Mouse (Mus musculus) cerebellum, adult 2 months (tissue): Measurements from ENCODE around the gene Dydc2.

Experiments
- CTCF ChIP-seq: fragments of 200-500 bp; IDR thresholded peaks from 2 replicates; pipeline ENCODE4 v1.5.1; 2011; ENCODE audit warnings: low read depth, mild to moderate bottlenecking, control low read depth, low read length, moderate library complexity, borderline replicate concordance; ENCODE audit not compliant: insufficient read depth
- POLR2A ChIP-seq: fragments of 200-500 bp; IDR thresholded peaks from 2 replicates; pipeline ENCODE4 v1.6.1; 2011; ENCODE audit warnings: low read length, control low read depth, borderline replicate concordance; ENCODE audit not compliant: insufficient read depth

GRCm38 (mm10) chr14:41096296-41096860 lies 27.4 kb upstream of the Dydc2 start:
- no peak for TF ChIP-seq CTCF
- no peak for TF ChIP-seq POLR2A
